Mouse (Mus musculus) embryonic facial prominence, embryonic 13.5 days (tissue): ENCODE results near the gene Dcaf6. TPM values are rescaled to one million over a fixed set of nuclear protein-coding genes. Genes with fewer than 3 reads are reported as not detected.

Experiments
- ATAC-seq: fragments of 200-750 bp; cut with Nextera tagmentation; 2 replicates; pipeline ENCODE4 v1.8.0; 2017; ENCODE audit warnings: low read depth; ENCODE audit not compliant: insufficient number of reproducible peaks, insufficient read depth, low FRiP score, low TSS enrichment
- H3K27ac ChIP-seq: fragments of 300-500 bp; sonication (generic); 2 replicates; pipeline ENCODE4 v1.5.1; 2015; ENCODE audit warnings: moderate library complexity, mild to moderate bottlenecking, inconsistent platforms
- H3K27me3 ChIP-seq: fragments of 300-500 bp; sonication (generic); 2 replicates; pipeline ENCODE4 v1.6.1; 2015; ENCODE audit warnings: mild to moderate bottlenecking, inconsistent platforms
- H3K36me3 ChIP-seq: fragments of 300-500 bp; sonication (generic); 2 replicates; pipeline ENCODE4 v1.6.1; 2015; ENCODE audit warnings: mild to moderate bottlenecking, inconsistent platforms
- H3K4me1 ChIP-seq: fragments of 300-500 bp; sonication (generic); 2 replicates; pipeline ENCODE4 v1.6.1; 2015; ENCODE audit warnings: inconsistent platforms
- H3K4me2 ChIP-seq: fragments of 300-500 bp; sonication (generic); 2 replicates; pipeline ENCODE4 v1.6.1; 2015; ENCODE audit warnings: moderate library complexity, mild to moderate bottlenecking, inconsistent platforms
- H3K4me3 ChIP-seq: fragments of 300-500 bp; sonication (generic); 2 replicates; pipeline ENCODE4 v1.5.1; 2015; ENCODE audit warnings: mild to moderate bottlenecking, inconsistent platforms
- H3K9ac ChIP-seq: fragments of 300-500 bp; sonication (generic); 2 replicates; pipeline ENCODE4 v1.6.1; 2015; ENCODE audit warnings: mild to moderate bottlenecking, inconsistent platforms
- H3K9me3 ChIP-seq: fragments of 300-500 bp; sonication (generic); 2 replicates; pipeline ENCODE4 v1.6.1; 2016; ENCODE audit warnings: inconsistent platforms
- WGBS: fragments of 180-500 bp; shearing (Covaris S2); methylation state at CpG from one replicate; pipeline ENCODE4 v1.1.7; 2015; ENCODE audit warnings: mixed read lengths; 5-methylcytosine and 5-hydroxymethylcytosine counted together
- polyA plus RNA-seq: library from polyadenylated mRNA; unstranded; fragments of >200 nt; fragmentation: Nextera tagmentation; extraction: Ambion mirVana; gene quantifications from 2 replicates; pipeline ENCODE4 v1.2.1, GENCODE M21; 2015

Gene Dcaf6
- polyA plus RNA-seq, 1 experiment from 2014 or later, result 13.5 TPM

DNA sequence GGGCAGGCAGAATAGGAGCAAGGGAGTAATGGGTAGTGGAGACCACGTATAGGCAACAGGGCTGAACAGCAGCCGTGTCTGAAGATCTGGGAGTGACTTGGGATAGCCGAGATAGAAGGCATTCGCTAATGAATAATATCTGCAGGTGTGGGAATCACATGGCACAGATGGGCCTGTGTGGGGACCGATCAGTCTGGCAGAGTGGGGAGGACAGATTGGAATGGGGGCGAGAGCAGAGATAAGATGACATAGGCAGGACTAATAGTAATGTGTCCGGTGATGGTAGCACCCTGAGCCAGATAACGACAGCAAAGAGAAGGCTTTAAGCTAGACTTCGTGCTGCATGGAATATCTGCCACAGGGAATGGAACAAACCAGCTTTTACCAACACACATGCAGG is 172.1 kb downstream of the Dcaf6 start:
- H3K4me2 ChIP-seq, result no peak overlapping the region
- H3K9ac ChIP-seq, result no peak overlapping the region
- whole genome bisulfite sequencing, result 93% methylated on average over 9 of the region's 9 CpGs
- H3K36me3 ChIP-seq, result peaks cover 9% of the 10 kb centered on the region
- ATAC-seq, result no peak; the same call in 1 of the 2 replicates
- peaks cover 15% of the 10 kb centered on the region for H3K4me1 ChIP-seq
- no peak overlapping the region for H3K27ac ChIP-seq
- H3K9me3 ChIP-seq, result no peaks in the 10 kb centered on the region
- H3K27me3 ChIP-seq, result no peaks in the 10 kb centered on the region
- H3K4me3 ChIP-seq, result no peak overlapping the region

DNA sequence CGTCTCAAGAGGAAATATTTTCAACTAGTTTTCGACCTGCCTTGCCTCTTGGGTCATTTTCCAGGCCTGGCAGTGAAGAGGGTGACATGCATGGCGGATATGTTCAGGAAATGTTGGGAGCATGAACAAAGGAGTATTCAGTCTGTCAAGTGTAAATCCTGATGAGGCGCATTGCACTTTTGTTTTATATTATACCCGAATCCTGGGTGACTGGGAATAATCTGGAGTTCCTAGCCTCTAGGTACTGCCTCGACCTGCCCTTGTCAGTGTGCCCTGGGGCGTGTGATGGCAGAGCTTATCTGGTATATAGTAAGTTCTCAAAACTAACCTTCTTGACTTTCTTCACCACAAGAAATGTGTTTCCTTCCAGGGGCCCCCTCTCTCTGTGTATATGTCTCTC is 176.2 kb downstream of the Dcaf6 start:
- H3K4me2 ChIP-seq, result peak overlapping the region; percentile 92
- 51% methylated on average over 7 of the region's 7 CpGs for WGBS
- no peaks in the 10 kb centered on the region for H3K9me3 ChIP-seq
- H3K27me3 ChIP-seq, result no peaks in the 10 kb centered on the region
- no peak for ATAC-seq
- H3K4me3 ChIP-seq, result no peak overlapping the region; the same call in 1 of the 2 replicates
- no peak overlapping the region for H3K9ac ChIP-seq
- H3K36me3 ChIP-seq, result 0 out of 2 replicates have a peak, but pooled peaks cover 1% of the 10 kb centered on the region
- peaks cover 35% of the 10 kb centered on the region for H3K4me1 ChIP-seq
- no peak overlapping the region for H3K27ac ChIP-seq

DNA sequence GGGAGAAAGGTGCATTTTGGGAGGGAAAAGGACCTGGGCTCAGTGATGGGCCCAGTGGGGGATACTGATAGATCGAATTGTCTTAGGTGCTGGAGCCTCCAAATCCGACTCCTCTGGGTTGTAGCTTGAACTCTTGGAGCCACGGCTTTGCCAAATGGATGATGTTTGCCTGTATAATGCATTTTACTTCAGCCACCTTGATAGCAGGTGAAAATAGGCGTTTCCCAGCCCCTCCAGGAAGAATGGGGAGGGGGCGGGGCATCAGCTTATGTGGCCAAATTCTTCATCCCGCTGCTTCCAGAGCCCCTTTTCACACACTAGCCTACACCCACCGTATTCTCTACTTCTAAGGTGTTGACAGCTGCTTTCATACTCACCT is 177.3 kb downstream of the Dcaf6 start:
- H3K4me3 ChIP-seq, result peak overlapping the region; percentile 77
- peaks cover 35% of the 10 kb centered on the region for H3K4me1 ChIP-seq
- WGBS, result 8% methylated on average over 7 of the region's 7 CpGs
- H3K9me3 ChIP-seq, result no peaks in the 10 kb centered on the region
- no peaks in the 10 kb centered on the region for H3K36me3 ChIP-seq
- H3K9ac ChIP-seq, result peak overlapping the region; percentile 91
- H3K27me3 ChIP-seq, result no peaks in the 10 kb centered on the region
- H3K27ac ChIP-seq, result peak overlapping the region; percentile 94
- peak overlapping the region; percentile 92 for H3K4me2 ChIP-seq
- no peak for ATAC-seq

DNA sequence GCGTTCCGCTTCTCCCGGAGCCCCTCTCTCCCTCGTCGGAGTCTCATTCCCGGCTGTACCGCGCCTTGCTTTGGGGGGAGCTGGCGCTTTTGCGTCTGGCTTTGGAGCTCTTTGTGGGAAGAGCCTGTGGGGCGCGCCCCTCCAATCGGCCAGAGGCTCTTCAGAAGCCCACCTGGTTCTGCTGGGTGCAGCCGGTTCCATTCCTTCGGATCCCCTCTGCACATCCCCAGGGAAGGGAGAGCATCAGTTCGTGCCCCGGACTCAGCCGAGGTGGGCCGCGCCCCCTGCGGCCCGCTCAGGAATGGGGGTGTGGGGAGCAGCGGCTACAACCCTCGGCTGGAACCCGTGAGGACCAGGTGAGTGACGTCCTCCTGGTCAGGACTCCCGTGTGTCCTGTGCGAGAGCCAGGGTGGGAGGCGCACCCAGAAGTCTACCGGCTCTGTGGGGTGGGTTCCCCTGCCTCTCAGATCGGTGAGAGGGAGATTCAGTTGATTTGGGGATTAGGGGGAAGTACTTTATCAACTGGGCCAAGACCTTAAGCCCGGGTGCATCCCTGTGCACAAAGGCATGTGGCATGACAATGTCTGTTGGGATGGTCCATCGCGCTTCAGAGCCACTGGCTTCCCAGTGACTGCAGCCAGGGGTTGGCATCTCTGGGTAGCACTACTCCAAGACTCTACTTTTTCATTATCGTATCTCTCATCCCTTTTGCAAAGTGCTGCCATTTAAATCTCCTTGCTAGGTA is 177.9 kb downstream of the Dcaf6 start:
- no peaks in the 10 kb centered on the region for H3K9me3 ChIP-seq

DNA sequence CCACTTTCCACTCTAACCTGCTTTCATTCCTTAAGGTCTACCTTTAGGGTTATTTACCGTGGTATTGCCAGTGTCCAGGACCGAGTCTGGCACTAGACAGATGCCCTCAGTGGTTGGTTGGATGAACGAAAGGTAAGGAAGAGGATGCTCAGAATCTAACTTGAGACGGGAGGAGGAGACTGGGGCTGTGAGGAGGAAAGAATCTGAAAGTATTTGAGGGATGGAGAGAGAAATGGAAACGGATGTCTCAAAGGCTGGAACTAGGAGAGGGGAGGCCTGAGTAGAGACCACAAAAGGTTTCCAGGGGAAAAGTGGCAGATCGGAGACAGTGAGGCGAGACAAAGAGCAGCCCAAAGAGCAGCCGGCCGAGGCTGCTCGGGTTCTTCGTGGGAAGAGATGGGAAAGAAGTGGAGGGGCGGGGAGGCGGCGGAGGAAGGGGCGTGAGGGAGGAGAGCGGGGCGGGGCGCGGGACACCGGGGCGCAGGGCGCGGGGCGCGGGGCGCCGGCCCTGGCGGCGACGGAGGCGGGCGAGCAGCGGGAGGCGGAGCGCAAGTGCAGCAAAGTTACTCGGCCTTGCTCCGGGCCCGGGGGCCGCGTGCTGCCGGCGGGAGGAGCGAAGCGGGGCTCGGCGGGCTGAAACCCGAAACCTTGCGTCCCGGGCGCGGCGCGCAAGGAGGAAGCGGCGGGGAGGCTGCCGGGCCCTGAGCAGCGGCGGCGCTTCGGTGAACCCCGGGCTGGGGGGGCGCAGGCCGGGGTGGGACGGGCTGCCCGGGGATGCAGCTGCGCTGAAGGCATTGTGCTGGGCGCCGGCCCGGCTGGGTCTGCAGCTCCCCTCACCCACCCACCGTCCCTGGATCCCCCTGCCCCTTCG is 178.7 kb downstream of the Dcaf6 start:
- Histone ChIP-seq H3K4me3 (peak overlapping the region; percentile 77), H3K9me3 (no peaks in the 10 kb centered on the region), H3K27me3 (no peaks in the 10 kb centered on the region), H3K27ac (peak overlapping the region; percentile 94), H3K4me1 (peaks cover 35% of the 10 kb centered on the region), H3K4me2 (peak overlapping the region; percentile 92), H3K36me3 (no peaks in the 10 kb centered on the region), H3K9ac (peak overlapping the region; percentile 91)
- peak; percentile 85 for ATAC-seq
- WGBS, result under 1% methylated on average over 60 of the region's 71 CpGs

More for the DNA sequence above, 177.9 kb downstream of the Dcaf6 start:
- 1% methylated on average over 35 of the region's 35 CpGs for WGBS
- peak; percentile 66 for ATAC-seq
- peak overlapping the region; percentile 77 for H3K4me3 ChIP-seq
- no peaks in the 10 kb centered on the region for H3K27me3 ChIP-seq
- H3K4me1 ChIP-seq, result peaks cover 35% of the 10 kb centered on the region
- peak overlapping the region; percentile 91 for H3K9ac ChIP-seq
- peak overlapping the region; percentile 94 for H3K27ac ChIP-seq
- peak overlapping the region; percentile 92 for H3K4me2 ChIP-seq
- H3K36me3 ChIP-seq, result no peaks in the 10 kb centered on the region

DNA sequence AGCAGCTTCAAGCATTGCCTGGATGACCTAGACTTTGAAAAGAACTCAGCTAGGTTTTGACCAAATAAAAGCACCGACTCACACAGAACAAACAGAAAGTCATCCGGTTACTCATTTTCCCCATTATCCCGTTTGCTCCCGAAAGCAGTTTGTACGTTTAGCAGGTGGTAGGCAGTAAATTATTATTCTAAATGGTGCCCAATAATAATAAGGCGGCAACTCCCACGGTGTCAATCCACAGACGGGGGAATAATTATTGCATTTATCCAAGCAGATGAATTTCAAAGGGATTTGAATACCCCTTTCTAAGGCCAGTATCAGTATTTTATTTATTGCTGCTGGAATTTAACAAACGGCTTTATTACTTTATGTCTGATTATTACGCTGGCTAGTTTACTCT is 179.5 kb downstream of the Dcaf6 start:
- H3K4me2 ChIP-seq, result peak overlapping the region; percentile 92
- H3K9ac ChIP-seq, result peak overlapping the region; percentile 91; the same call in 1 of the 2 replicates
- peak overlapping the region; percentile 77 for H3K4me3 ChIP-seq
- H3K36me3 ChIP-seq, result no peaks in the 10 kb centered on the region
- H3K4me1 ChIP-seq, result peaks cover 35% of the 10 kb centered on the region
- H3K27ac ChIP-seq, result peak overlapping the region; percentile 94; the same call in 1 of the 2 replicates
- ATAC-seq, result no peak
- H3K9me3 ChIP-seq, result no peaks in the 10 kb centered on the region
- no peaks in the 10 kb centered on the region for H3K27me3 ChIP-seq
- 52% methylated on average over 10 of the region's 10 CpGs for WGBS

Other genes with a start within 250 kb of the Dcaf6 start
- 112 TPM in 2 replicates for gene Tiprl, start 223.5 kb downstream of the Dcaf6 start, polyA plus RNA-seq
- 1.9 and 2.1 TPM in 2 replicates for gene Gpr161, start 164.7 kb downstream of the Dcaf6 start, polyA plus RNA-seq
- gene Mpc2, start 162 bp upstream of the Dcaf6 start, polyA plus RNA-seq, result 139 and 143 TPM in 2 replicates
- gene Adcy10, start 24.7 kb upstream of the Dcaf6 start, polyA plus RNA-seq, result 0.18 TPM in 1 of 2 replicates, not detected in the other
- gene Mpzl1, start 174.1 kb upstream of the Dcaf6 start, polyA plus RNA-seq, result 146 and 163 TPM in 2 replicates
- gene Rcsd1, start 249.3 kb upstream of the Dcaf6 start, polyA plus RNA-seq, result 13.9 and 16.8 TPM in 2 replicates